ENCODE assay signal across 8 mouse cellular contexts in genomic region chr4:122995404-122996220, GRCm38 (mm10). TPM values are rescaled to one million over a fixed set of nuclear protein-coding genes. Genes with fewer than 3 reads are reported as not detected.
DNase-seq lines count a peak whose midpoint lies in the region; ATAC-seq and TF ChIP-seq lines count a peak whose summit lies in the region.

Gene Mycl, plus strand, starts transcription at chr4:122995652.

- no peaks in the 10 kb centered on the region for H3K27me3 ChIP-seq in hindbrain, embryonic 16.5 days (replicated peaks; ENCODE audit: control insufficient read depth, insufficient read depth, low read length)

- H3K9ac ChIP-seq in hindbrain, embryonic 16.5 days (ENCODE audit: low read depth, low read length): peak within 1 kb of the TSS; percentile 93

- H3K4me2 ChIP-seq in hindbrain, embryonic 16.5 days (ENCODE audit: low read length): peak within 1 kb of the TSS; percentile 63

- intact Hi-C loops in gastrocnemius, adult 2 months (cut with DNase I): loop anchor here (1.0 kb wide), 1 partner anchor 88 kb away; no protein-coding TSS in a partner anchor

- peak within 1 kb of the TSS; percentile 86 for H3K4me3 ChIP-seq in gastrocnemius, adult 2 months
- peak within 1 kb of the TSS; percentile 93 for H3K4me3 ChIP-seq in hindbrain, embryonic 16.5 days (ENCODE audit: low read length)

- WGBS in hindbrain, embryonic 16.5 days: under 1% methylated on average over 53 of the region's 69 CpGs

- peak; percentile 79 for ATAC-seq in common myeloid progenitor, adult 5-6 weeks (replicated peaks; ENCODE audit: low read depth, poor library complexity, severe bottlenecking)
- peak; percentile 85 for ATAC-seq in hindbrain, embryonic 16.5 days

- DNase-seq in ZHBTc4 (ENCODE audit: low read depth, low spot score): peak; percentile 95
- DNase-seq in gastrocnemius, adult 2 months: peak; percentile 84
- DNase-seq in left cerebral cortex, adult 11 months (ENCODE audit: low spot score): peak; percentile 82
- peak; percentile 88 for DNase-seq in lung, postnatal 25 days (ENCODE audit: low spot score)
- DNase-seq in retina, embryonic 14.5 days (ENCODE audit: low spot score): peak; percentile 90
- peak; percentile 86 to 88 for DNase-seq in thymus, postnatal 36 days

- H3K27ac ChIP-seq in gastrocnemius, adult 2 months: 0 out of 2 replicates have a peak within 1 kb of the TSS, but pooled peaks have one; percentile 3
- peak within 1 kb of the TSS; percentile 90 for H3K27ac ChIP-seq in hindbrain, embryonic 16.5 days (ENCODE audit: low read depth, low read length)

- H3K4me1 ChIP-seq in hindbrain, embryonic 16.5 days (ENCODE audit: control insufficient read depth, insufficient read depth, low read depth, low read length): peaks cover 25% of the 10 kb centered on the region

- no peaks in the 10 kb centered on the region for H3K9me3 ChIP-seq in hindbrain, embryonic 16.5 days (ENCODE audit: control insufficient read depth, low read length)

- no peaks in the 10 kb centered on the region for H3K36me3 ChIP-seq in hindbrain, embryonic 16.5 days (ENCODE audit: control insufficient read depth, insufficient read depth, low read length)

- peak; percentile 96 for TF ChIP-seq CTCF in gastrocnemius, adult 2 months (IDR thresholded peaks at IDR 0.05)

RNA-seq across cellular contexts. Expression of gene Mycl, which starts in this region (rescaled TPM):
- total RNA-seq in common myeloid progenitor, adult 5-6 weeks (2017): 1.5 and 3.7 TPM in 2 replicates
- total RNA-seq in gastrocnemius, adult 2 months (2021): under 1 TPM; 0.13 to 0.42 TPM
- polyA plus RNA-seq in hindbrain, embryonic 16.5 days (2015; fragmentation: Nextera tagmentation; extraction: Ambion mirVana): 34.1 and 44.7 TPM in 2 replicates

Comparison
In these comparisons a context has a peak if more than half of its experiments do, and no peak if none do; other contexts are left out.
1. Peak in every context shown above with its lines: DNase-seq, ATAC-seq, H3K4me3 ChIP-seq and H3K27ac ChIP-seq.
2. Peak in DNase-seq, H3K4me3 ChIP-seq and H3K27ac ChIP-seq in gastrocnemius, adult 2 months; RNA of the gene not detected or under 1 TPM.